Mouse (Mus musculus) neural tube, embryonic 15.5 days (tissue): ENCODE results near the gene Atg13. TPM values are rescaled to one million over a fixed set of nuclear protein-coding genes. Genes with fewer than 3 reads are reported as not detected.
A peak's percentile ranks its signal among the peaks of the same experiment; 100 is the strongest.
"Not testable (repeated sequence)": the region's sequence is repeated elsewhere in the genome, so short reads cannot be mapped to it uniquely, and the experiment has no call there.

Experiments
- ATAC-seq: fragments of 200-750 bp; cut with Nextera tagmentation; 2 replicates; pipeline ENCODE4 v1.8.0; 2017; ENCODE audit warnings: mild to moderate bottlenecking, moderate TSS enrichment, moderate library complexity; ENCODE audit not compliant: low FRiP score
- H3K27ac ChIP-seq: fragments of 300-500 bp; sonication (generic); replicated peaks from 2 replicates; pipeline ENCODE4 v1.5.1; 2015; ENCODE audit warnings: mild to moderate bottlenecking, inconsistent platforms
- H3K27me3 ChIP-seq: fragments of 300-500 bp; sonication (generic); replicated peaks from 2 replicates; pipeline ENCODE4 v1.6.1; 2015; ENCODE audit warnings: inconsistent platforms
- H3K36me3 ChIP-seq: fragments of 300-500 bp; sonication (generic); 2 replicates; pipeline ENCODE4 v1.6.1; 2015; ENCODE audit warnings: inconsistent platforms
- H3K4me1 ChIP-seq: fragments of 300-500 bp; sonication (generic); 2 replicates; pipeline ENCODE4 v1.6.1; 2015; ENCODE audit warnings: inconsistent platforms
- H3K4me2 ChIP-seq: fragments of 300-500 bp; sonication (generic); 2 replicates; pipeline ENCODE4 v1.6.1; 2015; ENCODE audit warnings: inconsistent platforms, mild to moderate bottlenecking, moderate library complexity
- H3K4me3 ChIP-seq: fragments of 300-500 bp; sonication (generic); replicated peaks from 2 replicates; pipeline ENCODE4 v1.5.1; 2015; ENCODE audit warnings: mild to moderate bottlenecking, inconsistent platforms
- H3K9ac ChIP-seq: fragments of 300-500 bp; sonication (generic); replicated peaks from 2 replicates; pipeline ENCODE4 v1.6.1; 2015; ENCODE audit warnings: mild to moderate bottlenecking, inconsistent platforms
- H3K9me3 ChIP-seq: fragments of 300-500 bp; sonication (generic); replicated peaks from 2 replicates; pipeline ENCODE4 v1.6.1; 2016; ENCODE audit warnings: inconsistent platforms
- WGBS: fragments of 180-500 bp; shearing (Covaris S2); methylation state at CpG from one replicate; pipeline ENCODE4 v1.1.7; 2015; ENCODE audit warnings: mixed read lengths; 5-methylcytosine and 5-hydroxymethylcytosine counted together
- polyA plus RNA-seq: library from polyadenylated mRNA; unstranded; fragments of >200 nt; fragmentation: Nextera tagmentation; extraction: Ambion mirVana; gene quantifications from 2 replicates; pipeline ENCODE4 v1.2.1, GENCODE M21; 2015

Gene Atg13
- 30.8 and 33.7 TPM in 2 replicates for polyA plus RNA-seq

- no peaks in the 10 kb centered on the region for H3K27me3 ChIP-seq
- peak within 1 kb of the TSS; percentile 79 for H3K9ac ChIP-seq
- peak; percentile 99 for ATAC-seq
- no peaks in the 10 kb centered on the region for H3K9me3 ChIP-seq
- peaks cover 30% of the 10 kb centered on the region for H3K4me1 ChIP-seq
- peak within 1 kb of the TSS; percentile 97 for H3K4me3 ChIP-seq
- H3K27ac ChIP-seq: peak within 1 kb of the TSS; percentile 88
- peak within 1 kb of the TSS; percentile 86 for H3K4me2 ChIP-seq
- WGBS: under 1% methylated on average over 66 of the region's 66 CpGs
- H3K36me3 ChIP-seq: no peaks in the 10 kb centered on the region
These were observed at the start of gene Atg13, which contains the start of gene Harbi1 for GRCm38 (mm10) chr2:91710272-91711234. Gene Atg13 (minus strand): TSS chr2:91710576. Gene Harbi1 (plus strand): TSS chr2:91710852.

DNA sequence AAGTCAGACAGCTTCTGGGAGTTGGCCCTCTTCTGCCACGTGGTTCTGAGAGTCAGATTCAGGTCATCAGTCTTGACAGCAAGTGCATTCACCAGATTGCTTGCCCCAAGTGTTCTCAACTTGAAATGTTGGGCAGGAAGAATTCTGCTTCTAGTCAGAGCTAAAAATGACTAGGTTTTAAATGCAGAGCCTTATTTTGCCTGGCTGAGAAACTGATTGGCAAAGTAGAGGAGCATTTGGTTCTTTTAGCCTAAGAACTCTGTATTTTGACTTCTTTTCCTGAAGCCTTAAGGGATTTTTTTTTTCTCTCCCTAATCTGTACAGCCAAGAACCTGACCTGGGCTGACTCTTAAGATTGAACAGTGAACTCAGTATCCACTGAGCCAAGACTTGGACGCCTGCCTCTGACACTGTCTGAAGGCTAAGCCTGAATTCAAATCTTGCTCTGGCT is 39.5 kb upstream of the Atg13 start:
- Histone ChIP-seq H3K4me3 (no peak overlapping the region), H3K9ac (no peak overlapping the region), H3K27me3 (no peaks in the 10 kb centered on the region), H3K4me2 (no peak overlapping the region), H3K9me3 (no peaks in the 10 kb centered on the region), H3K4me1 (peaks cover 7% of the 10 kb centered on the region; the same call in 1 of the 2 replicates), H3K36me3 (no peaks in the 10 kb centered on the region), H3K27ac (no peak overlapping the region)
- 68% methylated on average over 2 of the region's 2 CpGs for WGBS
- ATAC-seq: no peak

DNA sequence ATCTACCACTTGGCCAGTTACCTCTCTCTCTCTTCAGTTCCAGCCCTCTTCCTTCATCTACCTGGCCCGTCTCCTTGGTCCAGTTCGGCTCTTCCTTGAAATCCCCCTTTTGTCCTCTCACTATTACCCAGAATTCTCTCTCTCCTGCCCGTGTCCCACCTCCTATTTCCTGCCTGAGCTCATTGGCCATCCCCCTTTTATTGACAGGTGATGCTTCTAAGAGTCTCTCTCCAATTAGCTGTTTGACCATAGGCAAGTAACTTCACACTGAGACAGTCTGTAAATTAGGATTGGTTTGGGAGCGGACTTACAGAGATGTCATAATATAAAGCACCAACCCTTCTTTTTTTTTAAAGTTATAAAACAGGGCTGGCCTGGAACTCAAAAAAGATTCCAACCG is 34.3 kb upstream of the Atg13 start:
- Histone ChIP-seq H3K4me2 (no peak overlapping the region), H3K4me3 (no peak overlapping the region), H3K4me1 (peaks cover 5% of the 10 kb centered on the region; the same call in 1 of the 2 replicates), H3K36me3 (no peaks in the 10 kb centered on the region), H3K9ac (no peak overlapping the region), H3K27ac (no peak overlapping the region), H3K27me3 (no peaks in the 10 kb centered on the region), H3K9me3 (no peaks in the 10 kb centered on the region)
- ATAC-seq: no peak
- WGBS: 85% methylated on average over 5 of the region's 5 CpGs

DNA sequence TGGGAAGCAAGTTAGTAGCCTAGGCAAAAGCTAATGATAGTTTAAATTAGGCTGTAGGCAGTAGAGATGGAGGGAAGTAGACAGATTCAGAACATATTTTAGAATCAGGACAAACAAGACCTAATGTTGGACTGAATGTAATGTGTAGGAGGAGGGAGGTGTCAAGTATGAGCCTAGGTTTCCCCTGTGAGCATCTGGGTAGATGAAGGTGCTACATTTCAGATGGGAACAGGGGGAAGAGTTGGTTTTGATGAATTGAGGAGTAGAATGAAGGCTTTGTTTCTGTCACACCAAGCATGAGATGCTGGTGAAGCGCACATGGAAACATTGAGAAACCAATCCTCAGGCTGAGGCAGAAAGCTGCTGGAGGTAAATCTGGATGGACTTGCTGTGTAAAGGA is 29.2 kb upstream of the Atg13 start:
- ATAC-seq: no peak
- Histone ChIP-seq H3K4me3 (no peak overlapping the region), H3K9me3 (no peaks in the 10 kb centered on the region), H3K4me1 (peaks cover 3% of the 10 kb centered on the region; the same call in 1 of the 2 replicates), H3K27ac (no peak overlapping the region), H3K27me3 (no peaks in the 10 kb centered on the region), H3K4me2 (no peak overlapping the region), H3K36me3 (no peaks in the 10 kb centered on the region), H3K9ac (no peak overlapping the region)
- WGBS: 94% methylated on average over 1 of the region's 1 CpGs

- Histone ChIP-seq H3K9me3 (no peaks in the 10 kb centered on the region), H3K4me2 (no peak overlapping the region), H3K4me1 (no peaks in the 10 kb centered on the region), H3K36me3 (no peaks in the 10 kb centered on the region), H3K9ac (no peak overlapping the region), H3K4me3 (no peak overlapping the region), H3K27ac (no peak overlapping the region), H3K27me3 (no peaks in the 10 kb centered on the region)
- 95% methylated on average over 5 of the region's 5 CpGs for WGBS
- ATAC-seq: no peak
These were observed 24.8 kb upstream of the Atg13 start for GRCm38 (mm10) chr2:91735221-91735620.

DNA sequence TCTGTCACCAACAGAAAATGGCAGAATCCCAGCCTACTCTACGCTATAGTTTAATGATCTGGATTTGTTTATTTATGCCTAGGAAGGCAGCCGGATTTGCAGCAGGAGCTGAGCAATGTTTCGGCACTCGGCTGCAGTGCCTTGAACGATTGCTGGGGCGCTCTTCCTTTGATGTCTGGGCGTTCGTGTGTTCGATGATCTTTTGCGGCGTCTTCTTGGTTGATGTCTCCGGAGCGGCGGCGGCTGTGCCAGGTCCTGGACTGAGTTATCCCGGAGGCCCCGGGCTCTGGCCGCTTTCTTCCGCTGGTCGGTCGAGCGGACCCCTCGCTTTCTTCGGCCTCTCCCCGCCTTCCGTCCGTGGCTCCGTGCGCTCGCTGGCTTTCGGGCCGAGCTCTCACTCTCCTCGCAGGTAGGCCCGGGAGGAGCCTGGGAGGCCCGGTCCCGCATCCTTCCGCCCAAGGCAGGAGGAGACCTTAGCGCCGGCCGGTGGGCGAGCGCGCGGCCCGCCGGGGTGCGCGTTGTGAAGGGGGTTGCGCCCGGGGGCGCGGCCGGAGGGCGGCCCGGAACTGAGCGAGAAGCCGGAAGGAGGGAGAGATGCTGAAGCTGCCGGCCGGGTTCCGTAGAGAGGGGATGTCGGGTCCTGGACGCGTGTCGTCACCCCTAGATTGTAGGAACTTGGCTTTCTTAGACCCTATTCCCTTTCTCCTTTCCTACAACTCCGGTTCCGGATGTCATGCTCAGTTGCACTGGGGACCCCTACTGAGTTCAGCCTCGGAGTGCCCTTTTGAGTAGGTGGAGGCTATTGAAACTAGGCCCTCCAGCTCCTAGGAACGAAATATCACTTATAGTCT is 19.8 kb upstream of the Atg13 start, which contains the start of gene Ambra1:
Gene Ambra1, plus strand, starts transcription at position 164 of the 851 bp plus-strand sequence.
- peak within 1 kb of the TSS; percentile 90 for H3K4me3 ChIP-seq
- 0 out of 2 replicates have a peak, but pooled peaks cover 2% of the 10 kb centered on the region for H3K4me1 ChIP-seq
- H3K27ac ChIP-seq: peak within 1 kb of the TSS; percentile 93
- WGBS: under 1% methylated on average over 63 of the region's 68 CpGs
- no peaks in the 10 kb centered on the region for H3K9me3 ChIP-seq
- ATAC-seq: peak; percentile 89
- H3K27me3 ChIP-seq: no peaks in the 10 kb centered on the region
- peak within 1 kb of the TSS; percentile 96 for H3K9ac ChIP-seq
- H3K36me3 ChIP-seq: no peaks in the 10 kb centered on the region
- H3K4me2 ChIP-seq: peak within 1 kb of the TSS; percentile 64

GRCm38 (mm10) chr2:91729571-91729970 is 19.2 kb upstream of the Atg13 start:
- Histone ChIP-seq H3K4me1 (0 out of 2 replicates have a peak, but pooled peaks cover 2% of the 10 kb centered on the region), H3K9me3 (no peaks in the 10 kb centered on the region), H3K9ac (peak overlapping the region; percentile 96), H3K36me3 (no peaks in the 10 kb centered on the region), H3K27me3 (no peaks in the 10 kb centered on the region), H3K4me3 (peak overlapping the region; percentile 90), H3K27ac (peak overlapping the region; percentile 93), H3K4me2 (peak overlapping the region; percentile 64)
- peak; percentile 23; the same call in 1 of the 2 replicates for ATAC-seq
- 18% methylated on average over 4 of the region's 4 CpGs for WGBS

DNA sequence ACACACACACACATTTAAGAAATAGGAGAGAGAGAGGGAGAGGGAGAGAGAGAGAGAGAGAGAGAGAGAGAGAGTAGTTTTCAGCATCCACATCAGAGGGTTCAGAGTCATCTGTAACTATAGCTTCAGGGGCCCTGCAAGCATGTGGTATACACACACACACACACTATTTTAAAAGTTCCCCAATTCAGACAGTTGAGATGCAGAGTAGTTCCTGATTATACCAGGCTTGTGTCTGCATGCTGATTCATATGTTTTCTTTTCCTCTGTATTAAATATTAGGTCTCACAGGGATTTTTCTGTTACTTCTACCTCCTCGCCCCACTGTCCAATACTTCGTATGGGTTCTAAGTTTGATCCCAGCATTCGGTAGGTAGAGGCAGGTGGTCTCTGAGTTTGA is 16.6 kb upstream of the Atg13 start:
- Histone ChIP-seq H3K4me3 (no peak overlapping the region), H3K9ac (no peak overlapping the region), H3K27ac (no peak overlapping the region), H3K4me1 (0 out of 2 replicates have a peak, but pooled peaks cover 2% of the 10 kb centered on the region), H3K9me3 (no peaks in the 10 kb centered on the region), H3K27me3 (no peaks in the 10 kb centered on the region), H3K36me3 (no peaks in the 10 kb centered on the region), H3K4me2 (no peak overlapping the region)
- WGBS: 91% methylated on average over 3 of the region's 3 CpGs
- no peak for ATAC-seq

DNA sequence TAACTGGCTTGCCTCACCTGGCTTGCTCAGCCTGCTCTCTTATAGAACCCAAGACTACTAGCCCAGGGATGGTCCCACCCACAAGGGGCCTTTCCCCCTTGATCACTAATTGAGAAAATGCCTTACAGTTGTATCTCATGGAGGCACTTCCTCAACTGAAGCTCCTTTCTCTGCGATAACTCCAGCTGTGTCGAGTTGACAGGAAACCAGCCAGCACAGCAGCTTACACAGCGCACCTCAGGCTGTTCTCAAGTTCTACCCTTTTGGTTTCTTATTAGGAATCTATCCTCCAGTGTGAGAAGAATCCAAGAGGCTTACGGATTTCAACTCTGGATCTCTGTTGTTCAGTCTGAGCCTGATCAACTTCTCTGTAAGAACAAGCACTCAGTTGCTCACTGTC is 15.1 kb upstream of the Atg13 start:
- not testable (repeated sequence) for H3K9ac ChIP-seq, ATAC-seq, H3K9me3 ChIP-seq, H3K27ac ChIP-seq, H3K27me3 ChIP-seq, H3K36me3 ChIP-seq, H3K4me2 ChIP-seq, H3K4me1 ChIP-seq, H3K4me3 ChIP-seq
- 60% methylated on average over 4 of the region's 4 CpGs for WGBS

- Histone ChIP-seq H3K9me3 (no peaks in the 10 kb centered on the region), H3K4me1 (0 out of 2 replicates have a peak, but pooled peaks cover 2% of the 10 kb centered on the region), H3K36me3 (peaks cover 11% of the 10 kb centered on the region), H3K4me2 (no peak overlapping the region), H3K27me3 (no peaks in the 10 kb centered on the region), H3K27ac (no peak overlapping the region), H3K9ac (no peak overlapping the region), H3K4me3 (no peak overlapping the region)
- WGBS: 60% methylated on average over 2 of the region's 2 CpGs
- ATAC-seq: no peak
These were observed 14.3 kb upstream of the Atg13 start for GRCm38 (mm10) chr2:91724716-91725115.

DNA sequence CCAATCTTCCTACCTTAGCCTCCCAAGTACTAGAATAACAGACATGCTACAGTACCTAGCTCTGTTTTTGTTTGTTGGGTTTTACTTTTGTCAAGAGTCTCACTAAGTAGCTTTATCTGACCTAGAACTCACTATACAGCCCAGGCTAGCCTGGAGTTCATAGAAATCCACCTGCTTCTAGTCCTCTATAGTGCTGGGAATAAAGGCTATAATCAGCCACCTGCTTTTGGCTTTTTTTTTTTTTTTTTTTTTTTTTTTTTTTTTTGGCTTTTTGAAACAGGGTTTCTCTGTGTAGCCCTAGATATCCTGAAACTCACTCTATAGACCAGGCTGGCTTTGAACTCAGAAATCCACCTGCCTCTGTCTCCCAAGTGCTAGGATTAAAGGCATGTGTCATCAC is 13.6 kb upstream of the Atg13 start:
- H3K36me3 ChIP-seq: peaks cover 11% of the 10 kb centered on the region
- no peaks in the 10 kb centered on the region for H3K9me3 ChIP-seq
- no peak overlapping the region for H3K27ac ChIP-seq
- H3K4me1 ChIP-seq: no peaks in the 10 kb centered on the region
- no peak for ATAC-seq
- H3K4me3 ChIP-seq: no peak overlapping the region
- H3K9ac ChIP-seq: no peak overlapping the region
- no peak overlapping the region for H3K4me2 ChIP-seq
- H3K27me3 ChIP-seq: no peaks in the 10 kb centered on the region
